21 mouse cellular contexts compared by ENCODE assay signal in the genomic region with DNA sequence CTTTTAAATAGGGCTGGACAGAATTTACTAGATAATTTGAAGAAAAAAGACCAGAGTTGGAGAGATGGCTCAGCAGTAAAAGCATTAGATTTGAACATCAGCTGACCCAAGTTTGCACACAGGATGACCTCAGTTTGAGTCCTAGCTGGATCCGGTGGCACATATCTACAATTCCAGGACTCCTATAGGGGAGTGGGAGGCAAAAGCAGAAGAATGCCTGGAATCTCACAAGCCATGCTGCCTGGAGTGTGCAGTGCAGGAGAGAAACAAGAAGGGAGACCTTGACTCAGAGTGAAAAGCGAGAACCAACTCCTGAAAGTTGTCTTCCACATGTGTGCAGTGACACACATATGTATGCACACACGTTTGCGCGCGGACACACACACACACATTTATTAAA. TPM values are rescaled to one million over a fixed set of nuclear protein-coding genes. Genes with fewer than 3 reads are reported as not detected.
DNase-seq lines count a peak whose midpoint lies in the region; ATAC-seq and TF ChIP-seq lines count a peak whose summit lies in the region.
"Had no signal": no experiment of that assay in that cellular context is flagged by ENCODE, and none has a peak within 500 bp of the region (broad histone marks: within the 10 kb centered on the region; RNA-seq: fewer than 3 reads in every experiment).

No protein-coding gene starts in this region.

- WGBS in kidney, postnatal 0 days = 82% methylated on average over 6 of the region's 6 CpGs
- 83% methylated on average over 6 of the region's 6 CpGs for WGBS in kidney, embryonic 14.5 days
- 84% methylated on average over 6 of the region's 6 CpGs for WGBS in hindbrain, embryonic 11.5 days

- no peaks in the 10 kb centered on the region for H3K4me1 ChIP-seq in kidney, postnatal 0 days (replicated peaks; ENCODE audit: insufficient read depth, low read length)
- no peaks in the 10 kb centered on the region for H3K4me1 ChIP-seq in kidney, embryonic 14.5 days (ENCODE audit: control insufficient read depth, insufficient read depth, low read length)
- peaks cover 4% of the 10 kb centered on the region; the same call in 1 of the 2 replicates for H3K4me1 ChIP-seq in embryonic fibroblast, embryonic 13.5 days (ENCODE audit: control insufficient read depth, insufficient read depth, low read length)
- no peaks in the 10 kb centered on the region for H3K4me1 ChIP-seq in hindbrain, embryonic 11.5 days (replicated peaks; ENCODE audit: control insufficient read depth, insufficient read depth, low read length)

- H3K4me3 ChIP-seq in kidney, postnatal 0 days (replicated peaks; ENCODE audit: low read depth, low read length) = no peak overlapping the region
- H3K4me3 ChIP-seq in kidney, embryonic 14.5 days (ENCODE audit: low read length) = no peak overlapping the region
- no peak overlapping the region for H3K4me3 ChIP-seq in embryonic fibroblast, embryonic 13.5 days (ENCODE audit: insufficient read depth, low read length)
- H3K4me3 ChIP-seq in hindbrain, embryonic 11.5 days (ENCODE audit: low read depth, low read length) = no peak overlapping the region
- H3K4me3 ChIP-seq: embryonic facial prominence, embryonic 13.5 days; forebrain, embryonic 13.5 days; heart, embryonic 12.5 days; hindbrain, embryonic 13.5 days had no signal

- H3K36me3 ChIP-seq in kidney, postnatal 0 days (ENCODE audit: insufficient read depth, low read length) = no peaks in the 10 kb centered on the region
- H3K36me3 ChIP-seq in kidney, embryonic 14.5 days (ENCODE audit: control insufficient read depth, insufficient read depth, low read length) = no peaks in the 10 kb centered on the region
- no peaks in the 10 kb centered on the region for H3K36me3 ChIP-seq in hindbrain, embryonic 11.5 days (ENCODE audit: control insufficient read depth, insufficient read depth, low read length)
- H3K36me3 ChIP-seq: embryonic facial prominence, embryonic 13.5 days; heart, embryonic 12.5 days; hindbrain, embryonic 13.5 days had no signal

- no peak for TF ChIP-seq CTCF in kidney, postnatal 0 days (IDR thresholded peaks at IDR 0.05; ENCODE audit: low read depth)
- TF ChIP-seq CTCF in embryonic fibroblast, embryonic 13.5 days (IDR thresholded peaks at IDR 0.05; ENCODE audit: borderline replicate concordance, insufficient read depth, low read length) = no peak

- ATAC-seq in kidney, postnatal 0 days (replicated peaks; ENCODE audit: low FRiP score, low read depth) = no peak
- ATAC-seq in kidney, embryonic 14.5 days (ENCODE audit: low FRiP score, low TSS enrichment) = no peak
- ATAC-seq in hindbrain, embryonic 11.5 days (ENCODE audit: low FRiP score) = no peak
- ATAC-seq: forebrain, embryonic 13.5 days; forebrain, postnatal 0 days; hindbrain, postnatal 0 days; Patski had no signal

- H3K9me3 ChIP-seq in kidney, postnatal 0 days (replicated peaks; ENCODE audit: low read length) = no peaks in the 10 kb centered on the region
- no peaks in the 10 kb centered on the region for H3K9me3 ChIP-seq in kidney, embryonic 14.5 days (ENCODE audit: control insufficient read depth, low read length)
- no peaks in the 10 kb centered on the region for H3K9me3 ChIP-seq in hindbrain, embryonic 11.5 days (ENCODE audit: control insufficient read depth, low read length)
- H3K9me3 ChIP-seq: embryonic facial prominence, embryonic 13.5 days; forebrain, embryonic 13.5 days; heart, embryonic 12.5 days; hindbrain, embryonic 13.5 days had no signal

- H3K9ac ChIP-seq in kidney, postnatal 0 days (ENCODE audit: low read depth, low read length) = no peak overlapping the region
- H3K9ac ChIP-seq in kidney, embryonic 14.5 days (ENCODE audit: low read depth, low read length) = no peak overlapping the region
- no peak overlapping the region for H3K9ac ChIP-seq in hindbrain, embryonic 11.5 days (ENCODE audit: low read depth, low read length)
- H3K9ac ChIP-seq: embryonic facial prominence, embryonic 13.5 days; forebrain, embryonic 13.5 days; forebrain, postnatal 0 days; heart, embryonic 12.5 days; hindbrain, embryonic 13.5 days had no signal

- no peak for TF ChIP-seq POLR2A in embryonic fibroblast, embryonic 13.5 days (IDR thresholded peaks at IDR 0.05; ENCODE audit: low read depth, low read length)

- peak; percentile 17 for DNase-seq in embryo, embryonic 11 days
- no peak for DNase-seq in embryo, embryonic 9.5 days (ENCODE audit: extremely low spot score)
- DNase-seq in kidney, postnatal 0 days (ENCODE audit: low spot score) = peak; percentile 12
- DNase-seq in hindbrain, embryonic 11.5 days (ENCODE audit: low spot score) = no peak
- DNase-seq in cerebellum, postnatal 14 days = no peak
- DNase-seq: adrenal gland, postnatal 10 days; cerebellum, adult 11-12 months; cerebellum, adult 9-10 months; cerebellum, postnatal 36 days; forebrain, postnatal 0 days; heart, adult 18-20 months; heart, postnatal 4 days; kidney, adult 18-20 months had no signal

- H3K27ac ChIP-seq in kidney, postnatal 0 days = no peak overlapping the region
- no peak overlapping the region for H3K27ac ChIP-seq in kidney, embryonic 14.5 days (ENCODE audit: low read depth, low read length)
- H3K27ac ChIP-seq in embryonic fibroblast, embryonic 13.5 days (ENCODE audit: insufficient read depth, low read length) = peak overlapping the region; percentile 37; the same call in 1 of the 2 replicates
- H3K27ac ChIP-seq in hindbrain, embryonic 11.5 days (ENCODE audit: low read depth, low read length) = no peak overlapping the region
- H3K27ac ChIP-seq: embryonic facial prominence, embryonic 13.5 days; forebrain, embryonic 13.5 days; hindbrain, embryonic 13.5 days; hindbrain, postnatal 0 days had no signal

- H3K27me3 ChIP-seq in kidney, postnatal 0 days (ENCODE audit: insufficient read depth, low read length) = no peaks in the 10 kb centered on the region
- no peaks in the 10 kb centered on the region for H3K27me3 ChIP-seq in kidney, embryonic 14.5 days (ENCODE audit: control insufficient read depth, insufficient read depth, low read length)
- H3K27me3 ChIP-seq in hindbrain, embryonic 11.5 days (ENCODE audit: control insufficient read depth, insufficient read depth, low read length) = no peaks in the 10 kb centered on the region
- H3K27me3 ChIP-seq: embryonic facial prominence, embryonic 13.5 days; forebrain, embryonic 13.5 days; heart, embryonic 12.5 days; hindbrain, embryonic 13.5 days; Patski had no signal

- no peak overlapping the region for H3K4me2 ChIP-seq in kidney, postnatal 0 days (ENCODE audit: low read length)
- no peak overlapping the region for H3K4me2 ChIP-seq in kidney, embryonic 14.5 days (replicated peaks; ENCODE audit: low read depth, low read length)
- no peak overlapping the region for H3K4me2 ChIP-seq in hindbrain, embryonic 11.5 days (replicated peaks; ENCODE audit: low read depth, low read length)
- H3K4me2 ChIP-seq: embryonic facial prominence, embryonic 13.5 days; forebrain, embryonic 13.5 days; heart, embryonic 12.5 days; hindbrain, embryonic 13.5 days had no signal

RNA-seq across cellular contexts. Expression of a gene that starts 45.4 kb away (rescaled TPM):
- 0.14 TPM in 1 of 2 replicates, not detected in the other for polyA plus RNA-seq in kidney, postnatal 0 days (2015; fragmentation: Nextera tagmentation; extraction: Ambion mirVana)
- 0.24 TPM in 1 of 2 replicates, not detected in the other for polyA plus RNA-seq in kidney, embryonic 14.5 days (2014; fragmentation: Nextera tagmentation; extraction: Ambion mirVana)
- polyA plus RNA-seq in embryonic fibroblast, embryonic 13.5 days (2011; ENCODE audit: insufficient read length, low read depth, missing spikeins) = not detected in 2 replicates
- polyA plus RNA-seq in hindbrain, embryonic 11.5 days (2014; fragmentation: Nextera tagmentation; extraction: Ambion mirVana) = not detected in 2 replicates
- polyA plus RNA-seq: forebrain, embryonic 13.5 days had no signal

Comparison
In these comparisons a context has a peak if more than half of its experiments do, and no peak if none do; other contexts are left out.
1. DNase-seq: peak in embryo, embryonic 11 days (single experiment) and kidney, postnatal 0 days (single experiment); none in embryo, embryonic 9.5 days (single experiment), hindbrain, embryonic 11.5 days (single experiment) and cerebellum, postnatal 14 days (0 of 2).